Mouse (Mus musculus) heart, postnatal 0 days (tissue): ENCODE data around the gene Dab1.

Source experiments
- CTCF ChIP-seq: IDR thresholded peaks from 2 replicates; pipeline ENCODE4 v1.5.1; 2016; ENCODE audit warnings: antibody characterized with exemption, control low read depth, low read depth
- EP300 ChIP-seq: IDR thresholded peaks from 2 replicates; pipeline ENCODE4 v1.6.1; 2016; ENCODE audit warnings: antibody characterized with exemption, low read depth

DNA sequence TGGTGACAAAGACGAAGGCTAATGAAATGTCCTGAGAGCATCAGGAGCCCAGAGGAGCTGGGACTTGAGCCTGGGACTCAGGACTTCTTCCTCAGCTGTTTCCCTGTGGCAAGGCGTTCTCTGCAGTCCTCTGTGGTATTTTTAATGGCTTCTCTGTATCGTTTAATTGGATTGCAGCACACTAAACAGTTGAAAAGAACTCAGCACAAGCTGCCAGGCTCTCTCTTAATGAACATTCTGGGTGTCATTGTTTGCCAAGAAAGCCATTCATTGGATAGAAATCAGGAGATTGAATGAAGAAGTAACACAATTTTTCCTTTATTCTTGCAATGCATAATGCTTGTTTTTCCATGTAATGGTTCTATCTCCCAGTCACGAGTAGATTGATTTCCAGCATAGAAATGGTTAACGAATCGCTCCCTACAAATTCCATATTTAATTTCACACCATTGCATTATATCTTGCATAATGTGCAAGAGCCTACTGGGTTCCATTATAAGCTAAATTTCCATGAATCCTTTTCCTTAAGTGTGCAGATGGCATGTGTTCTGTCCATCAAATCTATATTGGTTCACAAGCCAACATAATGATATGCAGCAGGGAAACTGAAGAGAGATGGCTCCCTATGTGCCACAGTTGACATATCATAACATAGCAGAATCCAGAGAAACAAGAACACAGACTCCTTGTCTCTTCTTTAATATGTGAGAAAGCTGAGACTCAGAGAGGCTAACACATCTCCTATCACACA is 650.4 kb downstream of the Dab1 start:
- TF ChIP-seq CTCF (no peak), EP300 (no peak)
